Mouse (Mus musculus): ENCODE measurements around the gene Lrp2. TPM values are rescaled to one million over a fixed set of nuclear protein-coding genes. Genes with fewer than 3 reads are reported as not detected.
A peak's percentile ranks its signal among the peaks of the same experiment; 100 is the strongest.

Gene Lrp2
- total RNA-seq, 2 experiments from 2014 or later: 0.14 to 0.44 TPM

DNA sequence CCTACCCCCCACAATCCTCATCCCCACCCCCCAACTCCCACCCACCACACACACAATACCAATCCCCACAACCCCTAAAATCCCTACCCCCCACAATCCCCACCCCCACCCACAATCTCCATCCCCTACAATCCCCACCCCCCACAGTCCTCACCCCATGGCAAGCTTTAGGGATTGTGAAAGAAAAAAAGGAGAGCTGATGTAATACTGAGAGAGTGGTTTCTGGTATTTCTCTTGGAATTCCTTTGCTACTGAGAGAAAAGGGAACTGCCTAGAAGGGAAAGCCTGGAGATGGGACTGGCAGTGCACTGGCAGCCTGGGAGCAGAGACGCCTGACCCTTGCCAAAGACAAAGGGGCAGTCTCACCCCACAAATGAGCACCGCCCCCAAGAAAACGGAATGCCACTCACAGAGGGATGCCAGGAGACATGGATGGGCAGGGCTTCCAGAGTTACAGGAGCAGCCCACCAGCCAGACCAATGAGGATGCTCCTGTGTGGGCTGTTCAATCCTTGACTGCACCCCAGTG, 54.3 kb downstream of the Lrp2 start:
- intact Hi-C loops (cut with DNase I): no loop called here
- no peak for DNase-seq (ENCODE audit: low spot score in 2 of 2)

DNA sequence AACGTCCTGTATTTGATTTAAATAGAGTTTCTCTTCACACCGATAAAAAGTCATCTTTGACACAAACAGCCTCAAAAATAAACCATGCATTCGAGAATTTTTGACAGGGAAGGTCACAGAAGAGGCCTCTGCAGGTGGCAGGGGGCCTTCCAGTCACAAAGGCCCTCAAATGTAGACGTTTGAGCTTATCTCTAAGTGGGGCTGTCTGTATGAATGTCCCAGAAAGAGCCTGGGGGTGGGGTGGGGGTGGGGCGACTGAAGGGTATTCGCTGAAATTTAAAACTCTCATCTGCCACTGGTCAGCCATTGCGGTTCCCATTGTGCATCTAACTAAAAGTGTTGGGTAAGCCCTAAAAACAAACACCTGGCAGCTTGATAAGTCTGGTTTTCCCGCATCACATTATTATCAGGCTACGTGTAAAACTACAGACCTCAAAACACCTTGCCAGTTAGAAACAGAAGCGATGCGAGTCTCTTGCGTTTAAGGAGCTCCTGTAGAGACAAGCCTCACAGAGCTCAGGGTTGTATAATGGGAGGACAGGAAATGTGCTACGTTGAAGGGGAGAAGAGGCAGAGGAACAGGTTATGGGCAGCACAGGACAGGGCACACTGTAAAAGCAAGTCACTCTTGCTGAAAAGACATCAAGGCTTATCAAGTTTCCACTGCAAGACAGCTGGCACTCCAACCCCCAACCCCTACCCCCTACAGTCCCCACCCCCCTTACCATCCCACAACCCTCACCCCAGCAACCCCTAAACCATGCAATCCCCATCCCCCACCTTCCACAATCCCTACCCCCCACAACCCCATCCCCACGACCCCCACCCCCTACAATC, 55.0 kb downstream of the Lrp2 start:
- DNase-seq (ENCODE audit: low spot score in 2 of 2): no peak
- intact Hi-C loops (cut with DNase I): no loop called here

DNA sequence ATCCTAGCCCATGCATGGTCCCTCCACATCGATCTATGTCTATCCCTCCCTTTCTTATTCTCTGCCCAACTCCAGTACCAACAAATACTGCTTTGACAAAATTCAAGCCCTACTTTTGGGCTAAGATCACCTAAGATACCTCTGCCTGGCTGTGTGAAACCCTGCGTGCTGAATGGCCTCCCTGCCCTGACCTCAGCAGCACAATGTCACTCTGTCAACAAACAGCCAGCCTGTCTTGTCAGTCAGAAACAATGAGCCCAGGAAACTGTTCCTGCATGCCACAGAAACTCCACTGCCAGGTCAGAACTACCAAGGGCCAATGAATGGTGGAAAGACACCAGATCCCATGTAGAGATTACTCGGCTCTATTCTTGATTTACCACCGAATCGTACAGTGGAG, 55.7 kb downstream of the Lrp2 start:
- intact Hi-C loops (cut with DNase I): no loop called here
- DNase-seq (ENCODE audit: low spot score in 2 of 2): no peak

DNA sequence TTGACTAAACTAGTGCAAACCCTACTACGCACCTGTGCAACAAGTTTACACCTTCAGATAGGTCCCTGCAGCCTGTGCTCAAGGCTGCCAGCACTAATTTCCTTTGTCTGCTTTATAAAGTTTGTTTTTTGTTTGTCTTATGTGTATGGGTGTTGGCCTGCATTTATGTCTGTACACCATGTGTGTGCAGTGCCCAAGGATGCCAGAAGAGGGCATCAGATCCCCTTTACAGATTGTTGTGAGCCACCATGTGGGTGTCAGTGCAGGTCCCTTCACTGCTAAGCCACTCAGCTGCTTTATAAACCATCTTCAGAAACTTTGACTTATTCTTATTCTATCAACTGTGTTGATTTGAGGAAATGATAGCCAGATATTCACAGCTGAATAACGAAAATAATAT, 65.6 kb downstream of the Lrp2 start:
- intact Hi-C loops (cut with DNase I): no loop called here
- no peak for DNase-seq (ENCODE audit: low spot score in 2 of 2)

DNA sequence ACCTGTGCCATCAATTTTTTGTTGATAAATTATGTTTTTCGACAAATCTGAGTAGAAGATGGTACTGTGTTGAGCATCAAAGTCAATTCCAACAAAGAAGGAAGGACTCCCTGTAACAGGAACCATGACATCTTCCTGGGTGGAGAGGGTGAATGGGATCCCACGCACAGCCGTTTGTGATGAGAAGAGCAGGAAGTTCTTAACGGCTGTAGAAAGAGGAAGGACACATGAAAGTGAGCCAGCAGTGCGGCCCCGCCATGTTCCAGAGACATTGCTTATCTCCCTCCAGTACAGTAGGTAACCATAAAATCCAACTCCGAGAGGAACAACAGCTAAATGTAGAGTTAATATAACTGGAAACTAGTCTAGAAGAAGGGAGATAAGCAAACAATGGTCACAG, 67.6 kb downstream of the Lrp2 start:
- DNase-seq (ENCODE audit: low spot score in 2 of 2): no peak
- intact Hi-C loops (cut with DNase I): no loop called here

DNA sequence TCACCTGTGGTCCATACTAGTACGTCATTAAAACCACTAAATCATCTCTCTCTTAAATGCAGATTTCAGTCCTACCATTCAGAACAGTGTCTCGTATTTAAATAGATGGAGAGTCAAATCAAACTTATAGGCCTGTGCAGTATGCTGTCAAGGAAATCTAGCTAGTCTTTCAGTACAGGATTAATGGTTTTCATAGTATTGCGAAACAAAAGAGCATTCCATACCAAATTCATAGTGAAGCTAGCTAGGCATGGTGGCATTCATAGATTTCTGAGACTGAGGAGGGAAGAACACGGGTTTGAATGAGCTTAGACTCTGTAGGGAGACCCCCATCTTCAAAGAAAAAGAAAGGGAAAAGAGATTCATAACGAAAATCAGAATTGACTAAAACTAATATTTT, 74.1 kb downstream of the Lrp2 start:
- intact Hi-C loops (cut with DNase I): no loop called here
- DNase-seq (ENCODE audit: low spot score in 2 of 2): no peak

DNA sequence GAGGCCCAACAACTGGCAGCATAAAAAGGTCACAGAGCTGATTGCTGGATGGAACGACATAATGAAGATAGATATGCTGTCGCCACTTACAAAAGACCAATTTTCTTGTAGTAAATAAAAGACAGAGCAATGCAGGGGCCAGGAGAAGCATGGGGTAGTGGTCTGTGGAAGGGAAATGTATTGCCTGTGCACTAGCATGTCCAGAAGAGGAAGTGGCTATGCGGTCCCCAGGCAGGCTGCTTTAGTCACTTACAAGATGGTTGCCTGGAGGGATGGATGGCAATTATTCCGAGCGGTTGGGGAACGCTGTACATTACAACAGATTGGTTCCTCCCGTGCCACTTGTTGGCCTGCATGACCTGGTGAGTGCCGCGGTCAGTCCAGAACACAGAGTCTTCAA, 85.5 kb downstream of the Lrp2 start:
- no peak for DNase-seq (ENCODE audit: low spot score in 2 of 2)
- intact Hi-C loops (cut with DNase I): no loop called here

DNA sequence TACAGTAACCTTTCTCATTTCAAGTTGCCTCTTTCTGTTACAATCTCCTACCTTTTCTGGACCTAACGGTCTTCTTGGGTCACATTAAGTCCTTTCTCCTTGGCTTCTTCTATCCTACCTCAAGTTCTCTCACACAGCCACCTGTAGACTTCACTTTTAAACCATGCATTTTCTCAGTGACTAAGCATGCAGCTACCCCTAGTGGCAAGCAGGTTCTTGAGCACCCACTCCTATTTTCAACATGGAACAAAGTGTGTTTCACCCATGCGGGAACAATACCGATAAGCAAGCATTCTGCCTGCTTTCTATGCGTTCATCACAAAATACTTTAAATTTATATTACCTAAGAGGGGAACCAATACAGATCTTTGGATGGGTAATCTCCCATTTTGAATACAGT, 92.7 kb downstream of the Lrp2 start:
- peak; percentile 8 to 41 for DNase-seq (ENCODE audit: low spot score in 2 of 2)
- intact Hi-C loops (cut with DNase I): no loop called here

DNA sequence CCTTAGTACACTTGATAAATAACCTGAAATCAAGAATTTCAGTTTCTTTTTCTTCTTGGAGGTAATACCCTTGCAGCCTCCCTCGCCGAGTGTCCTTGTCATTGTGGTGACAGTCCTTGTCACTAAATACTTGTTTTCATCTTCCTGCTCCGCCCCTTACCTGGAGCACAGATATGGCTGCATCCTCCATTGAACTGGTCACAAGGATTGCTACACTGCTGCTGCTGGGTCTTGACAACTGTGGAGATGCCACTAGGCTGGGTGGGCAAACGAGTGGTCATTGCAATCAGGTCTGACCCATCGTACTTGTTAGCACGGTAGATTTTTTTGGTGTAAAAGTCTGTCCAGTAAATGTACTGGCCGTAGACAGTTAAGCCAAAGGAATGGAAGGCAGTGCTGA, 104.9 kb downstream of the Lrp2 start:
- intact Hi-C loops (cut with DNase I): no loop called here
- DNase-seq (ENCODE audit: low spot score in 2 of 2): no peak

DNA sequence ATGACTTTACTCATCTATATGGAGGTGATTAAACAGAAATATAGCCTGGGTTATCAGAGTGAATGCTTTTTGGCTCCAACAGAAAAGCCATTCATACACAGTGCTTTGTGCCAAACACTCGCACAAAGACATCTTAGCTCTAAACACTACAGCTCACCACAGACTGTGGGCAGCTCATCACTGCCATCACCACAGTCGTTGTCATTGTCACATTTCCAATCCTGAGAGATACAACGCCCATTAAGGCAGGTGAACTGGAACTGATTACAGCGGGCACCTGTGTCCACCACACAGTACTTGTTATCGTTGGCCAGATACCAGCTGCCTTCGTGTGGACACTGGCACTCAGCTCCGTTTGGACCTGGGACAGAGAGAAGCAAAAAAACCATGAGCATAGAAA, 106.0 kb downstream of the Lrp2 start:
- no peak for DNase-seq (ENCODE audit: low spot score in 2 of 2)
- intact Hi-C loops (cut with DNase I): no loop called here

DNA sequence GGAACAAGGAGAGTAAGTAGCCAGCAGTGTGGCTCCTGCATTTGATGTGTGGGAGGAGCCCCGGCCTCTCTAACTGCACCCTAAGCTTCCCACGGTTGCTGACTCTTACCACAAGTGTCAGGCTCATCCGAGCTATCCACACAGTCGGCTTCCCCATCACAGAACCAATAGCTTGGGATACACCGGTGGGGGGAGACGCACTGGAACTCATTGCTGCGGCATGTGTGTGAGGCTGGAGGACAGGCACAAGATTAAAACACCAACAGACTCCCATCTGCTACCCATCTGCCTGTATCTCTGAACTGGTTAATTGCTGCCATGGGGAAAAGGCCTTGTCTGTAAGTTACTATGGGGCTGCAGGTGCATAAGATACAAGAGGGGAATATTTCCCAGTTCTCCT, 109.0 kb downstream of the Lrp2 start:
- intact Hi-C loops (cut with DNase I): no loop called here
- DNase-seq (ENCODE audit: low spot score in 2 of 2): no peak

DNA sequence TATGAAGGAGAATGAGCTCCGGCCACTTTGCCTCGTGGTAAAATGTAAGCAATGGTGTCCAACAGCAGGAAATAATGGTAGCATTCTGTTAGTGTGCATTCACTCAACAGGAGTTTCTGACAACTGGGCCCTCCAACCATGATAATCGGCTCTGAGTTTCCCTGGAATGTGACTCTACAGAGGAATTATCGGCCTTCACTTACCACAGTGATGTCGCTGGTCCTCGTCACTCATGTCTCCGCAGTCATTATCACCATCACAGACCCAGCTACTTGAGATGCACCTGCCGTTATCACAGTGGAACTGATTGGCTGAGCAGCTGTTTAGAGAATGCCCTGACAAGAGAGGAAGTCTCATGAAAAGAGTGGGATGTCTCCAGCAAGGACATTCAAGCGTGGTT, 110.7 kb downstream of the Lrp2 start:
- intact Hi-C loops (cut with DNase I): no loop called here
- DNase-seq (ENCODE audit: low spot score in 2 of 2): no peak

DNA sequence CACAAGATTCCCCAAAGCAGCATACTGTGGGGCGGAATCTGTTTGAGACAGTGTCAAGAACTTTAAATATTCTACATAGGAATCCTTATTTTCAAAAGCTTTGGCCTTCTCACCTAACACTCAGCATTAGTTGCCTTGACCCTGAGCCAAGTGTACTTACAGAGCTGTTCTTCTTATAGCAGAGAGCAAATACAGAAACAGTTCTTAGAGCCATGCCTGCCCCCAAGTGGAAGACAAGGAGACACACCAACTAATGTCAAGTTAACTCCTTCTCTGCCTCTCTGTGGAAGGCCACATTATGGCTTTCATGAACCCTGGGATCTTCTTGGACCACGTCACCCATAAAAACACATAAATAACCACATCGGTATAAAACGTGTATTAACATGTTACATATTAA, 114.0 kb downstream of the Lrp2 start:
- intact Hi-C loops (cut with DNase I): no loop called here

DNA sequence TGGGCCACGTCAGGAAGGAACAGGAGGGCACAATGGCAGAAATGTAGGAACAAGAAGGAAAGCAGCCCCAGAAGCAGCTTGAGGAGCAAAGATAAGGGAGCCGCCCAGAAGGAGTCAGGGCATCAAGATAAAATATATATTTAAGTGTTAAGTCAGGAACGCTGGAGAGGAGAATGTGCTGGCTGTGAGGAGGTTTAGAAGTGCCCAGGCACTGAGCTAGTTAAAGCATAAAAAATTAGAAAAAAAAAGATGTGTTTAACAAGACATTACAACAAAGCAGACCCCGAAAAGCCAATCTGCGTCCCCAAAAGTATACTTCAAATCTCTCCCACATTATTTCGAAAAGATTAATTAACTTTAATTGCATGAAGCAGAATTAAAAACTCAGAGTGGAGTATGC, 122.3 kb downstream of the Lrp2 start:
- DNase-seq (ENCODE audit: low spot score in 2 of 2): no peak
- intact Hi-C loops (cut with DNase I): no loop called here

More for the DNA sequence above, 114.0 kb downstream of the Lrp2 start:
- peak; percentile 13 to 20 for DNase-seq (ENCODE audit: low spot score in 2 of 2)

DNA sequence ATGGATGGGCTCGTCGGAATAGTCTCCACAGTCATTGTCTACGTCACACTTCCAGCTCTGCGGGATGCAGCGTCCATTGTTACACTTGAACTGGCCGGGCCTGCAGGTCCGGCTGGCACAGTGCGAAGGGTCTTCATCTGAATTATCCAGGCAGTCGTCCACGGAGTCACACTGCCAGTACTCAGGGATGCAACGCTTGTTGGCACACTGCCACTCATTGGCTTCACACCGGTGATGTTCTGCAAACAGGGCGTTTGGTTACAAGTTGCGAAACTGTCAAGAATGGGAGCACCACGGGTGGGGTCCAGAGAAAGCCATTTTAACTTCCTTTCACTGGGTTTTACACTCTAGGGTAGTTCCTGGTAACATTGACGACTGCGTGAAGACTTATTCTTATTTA, 126.4 kb downstream of the Lrp2 start:
- intact Hi-C loops (cut with DNase I): no loop called here
- no peak for DNase-seq (ENCODE audit: low spot score in 2 of 2)

DNA sequence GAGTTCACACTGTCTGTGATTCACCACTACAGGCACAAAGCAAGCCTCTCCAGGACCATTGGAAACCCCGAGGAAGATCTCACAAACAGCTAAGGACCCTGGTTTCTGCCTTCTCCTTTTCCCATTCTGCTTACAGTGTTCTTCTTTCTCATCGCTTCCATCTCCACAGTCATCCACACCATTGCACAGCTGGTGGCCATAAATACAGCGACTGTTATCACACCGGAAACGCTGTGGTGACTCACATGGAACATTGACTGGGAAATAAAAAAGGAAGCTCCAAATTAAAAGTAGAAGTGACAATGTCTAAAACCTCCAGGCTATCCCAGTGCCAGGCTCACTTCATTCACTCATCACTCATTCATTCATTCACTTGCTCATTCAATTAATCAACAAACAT, 134.7 kb downstream of the Lrp2 start:
- peak in 1 of 2 experiments; percentile 50 for DNase-seq (ENCODE audit: low spot score in 2 of 2)
- intact Hi-C loops (cut with DNase I): no loop called here

DNA sequence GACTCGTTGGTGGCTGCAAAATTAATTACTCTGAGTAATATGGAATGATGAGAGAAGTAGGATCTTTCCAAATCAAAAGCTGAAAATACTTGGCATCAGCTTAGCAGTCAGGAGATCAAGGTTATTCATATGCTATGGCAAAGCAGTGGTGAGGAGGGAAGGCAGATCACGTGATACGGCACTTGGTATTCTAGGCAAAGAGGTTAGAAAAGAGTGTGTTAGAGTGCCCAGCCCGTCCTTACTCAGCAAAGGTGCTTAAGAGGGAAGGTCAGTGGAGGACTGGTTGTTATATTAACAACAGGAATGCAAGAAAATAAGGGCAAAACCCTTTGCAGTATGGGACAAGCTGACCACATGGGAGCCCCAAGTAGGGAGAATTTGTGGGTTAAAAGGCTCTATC, 137.3 kb downstream of the Lrp2 start:
- DNase-seq (ENCODE audit: low spot score in 2 of 2): no peak
- intact Hi-C loops (cut with DNase I): no loop called here

DNA sequence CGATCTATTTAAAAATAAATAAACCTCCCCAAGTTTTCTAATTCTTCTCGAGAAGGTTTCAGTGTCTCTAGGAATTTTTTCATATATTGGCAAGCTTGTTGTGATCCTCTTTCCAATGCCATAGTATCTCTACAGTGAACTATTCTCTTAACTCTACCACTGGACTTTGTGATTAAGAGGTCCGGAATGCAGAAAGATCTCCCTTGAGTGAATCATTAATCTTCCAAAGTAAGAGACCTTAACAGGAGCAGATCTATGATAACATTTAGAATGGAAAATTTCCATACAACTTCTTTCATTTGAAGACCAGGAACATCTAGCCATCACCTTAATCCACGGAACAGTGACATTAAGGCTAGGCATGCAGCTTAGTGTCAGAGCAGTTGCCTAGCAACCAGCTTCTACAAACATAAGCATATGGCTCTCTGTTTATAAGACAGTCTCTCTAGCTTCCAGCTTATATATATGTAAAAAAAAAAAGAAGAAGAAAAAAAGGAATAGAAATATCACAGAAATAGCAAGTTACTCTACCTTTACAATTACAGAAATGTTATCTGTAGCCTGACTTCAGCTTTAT, 139.9 kb downstream of the Lrp2 start:
- intact Hi-C loops (cut with DNase I): no loop called here
- peak in 1 of 2 experiments; percentile 46 for DNase-seq (ENCODE audit: low spot score in 2 of 2)

DNA sequence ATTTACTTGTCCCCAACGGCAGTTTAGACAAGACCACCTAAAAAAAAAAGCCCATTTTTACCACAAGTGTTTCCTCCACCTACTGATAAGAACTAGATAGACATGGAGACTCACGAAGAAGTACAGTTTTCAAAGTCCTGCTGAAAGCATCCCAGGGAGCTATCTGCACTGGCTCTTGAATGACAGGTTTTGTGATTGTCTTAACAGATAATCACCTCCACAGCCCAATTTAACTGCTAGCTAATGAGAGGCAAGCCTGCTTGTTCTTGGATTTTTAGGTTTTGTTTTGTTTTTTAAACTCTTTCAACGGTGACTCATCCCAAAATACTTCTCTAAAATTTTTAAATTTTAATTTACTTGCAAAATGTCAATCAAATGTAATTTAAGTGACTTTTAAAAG, 144.2 kb downstream of the Lrp2 start:
- intact Hi-C loops (cut with DNase I): no loop called here
- no peak for DNase-seq (ENCODE audit: low spot score in 2 of 2)

DNA sequence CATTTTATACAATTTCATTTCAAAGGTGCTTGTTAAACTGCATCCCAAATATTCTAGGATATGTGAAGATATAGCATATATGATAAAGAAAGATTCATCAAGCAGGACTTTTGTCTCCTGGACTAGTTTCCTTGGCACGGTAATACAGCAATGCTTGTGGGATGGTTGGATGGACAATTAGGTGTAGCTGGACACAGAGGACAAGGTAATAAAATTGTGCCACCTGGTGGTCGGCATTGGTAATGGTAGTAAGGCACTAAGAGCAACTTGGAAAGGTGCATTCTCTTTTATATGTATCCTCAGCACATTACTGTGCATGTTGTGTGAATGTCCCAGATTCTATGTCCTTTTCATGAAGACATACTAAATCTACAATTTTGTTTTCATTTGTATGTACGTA, 157.7 kb downstream of the Lrp2 start:
- DNase-seq (ENCODE audit: low spot score in 2 of 2): peak; percentile 76 to 78
- intact Hi-C loops (cut with DNase I): loop anchor here (1.0 to 10.0 kb wide), 3 partner anchors 151 to 644 kb away; no protein-coding TSS in a partner anchor

DNA sequence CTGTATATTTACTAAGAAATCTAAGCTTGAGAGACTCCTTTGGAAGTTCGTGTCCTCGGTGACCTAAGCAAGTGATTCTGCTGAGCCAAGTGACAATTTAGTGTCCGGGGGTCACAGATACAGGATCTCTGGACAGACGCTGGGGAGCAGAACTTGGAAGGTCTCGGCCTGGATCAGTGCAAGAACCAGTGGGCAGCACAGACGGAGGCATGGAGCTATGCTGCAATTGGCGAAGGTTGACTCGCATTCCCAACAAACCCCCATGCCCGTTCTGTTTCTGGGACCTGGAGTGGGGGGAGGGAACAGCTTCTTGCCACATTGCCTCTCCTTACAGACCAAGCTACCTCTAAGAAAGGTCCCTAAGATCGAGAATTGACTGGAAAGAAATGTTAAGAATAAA, 158.7 kb downstream of the Lrp2 start:
- no peak for DNase-seq (ENCODE audit: low spot score in 2 of 2)
- intact Hi-C loops (cut with DNase I): loop anchor here (10.0 kb wide), 1 partner anchor 312 kb away; no protein-coding TSS in a partner anchor

Measured in left cerebral cortex, postnatal 25 days (tissue).